Mouse (Mus musculus) lung, postnatal 0 days (tissue): Measurements from ENCODE around the gene Dlg2.

Experiments used
- CTCF ChIP-seq: IDR thresholded peaks from 2 replicates; pipeline ENCODE4 v1.5.1; 2016; ENCODE audit warnings: antibody characterized with exemption, mild to moderate bottlenecking
- EP300 ChIP-seq: IDR thresholded peaks from 2 replicates; pipeline ENCODE4 v1.6.1; 2016; ENCODE audit warnings: antibody characterized with exemption, mild to moderate bottlenecking, control low read depth

GRCm38 (mm10) chr7:92321786-92322185 is 1845.3 kb downstream of the Dlg2 start:
- TF ChIP-seq CTCF = no peak
- no peak for TF ChIP-seq EP300
